Mouse (Mus musculus): ENCODE results near the gene Kank4.
"Not testable (repeated sequence)": the region's sequence is repeated elsewhere in the genome, so short reads cannot be mapped to it uniquely, and the experiment has no call there.

The Kank4 gene

DNA sequence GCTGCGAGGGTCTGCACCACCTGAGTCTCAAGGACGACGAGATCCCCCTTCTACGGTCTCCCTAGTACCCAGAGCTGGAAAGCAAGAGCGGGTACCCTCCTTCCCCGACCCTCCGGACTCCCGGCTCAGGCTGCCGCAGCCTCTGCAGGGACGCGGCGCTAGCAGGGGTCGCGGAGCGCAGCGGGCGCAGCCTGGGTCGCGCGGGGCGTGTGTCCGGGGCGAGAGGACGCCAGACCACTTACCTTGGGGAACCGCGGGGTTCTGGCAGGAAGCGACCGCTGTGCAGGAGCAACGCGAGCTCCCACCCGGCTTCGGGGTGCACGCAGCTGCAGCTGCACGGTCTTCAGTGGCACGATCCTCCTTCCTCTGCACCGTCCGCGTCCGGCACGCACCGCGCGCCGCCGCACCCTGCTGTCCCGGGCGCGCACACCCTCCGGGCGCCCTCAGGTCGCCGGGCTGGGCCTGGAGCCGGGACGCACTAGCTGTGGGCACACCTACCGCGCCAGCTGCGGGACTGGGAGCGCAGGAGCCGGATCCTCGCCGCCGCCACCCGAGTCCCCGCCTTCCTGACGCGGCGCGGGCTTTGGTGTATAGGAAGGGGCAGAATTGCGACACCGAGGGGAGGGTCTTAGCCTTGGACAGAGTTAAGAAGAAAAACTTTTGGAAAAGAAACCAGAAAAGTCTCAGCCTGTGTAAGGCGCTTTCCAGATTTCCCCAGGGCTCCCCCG is at the start of gene Kank4:
TSS of gene Kank4 (minus strand) at position 354 of the 728 bp plus-strand sequence.
- DNase-seq (ENCODE audit: low spot score) = no peak

GRCm38 (mm10) chr4:98865386-98866237 is 48.3 kb upstream of the Kank4 start:
- DNase-seq (ENCODE audit: low spot score) = no peak

DNA sequence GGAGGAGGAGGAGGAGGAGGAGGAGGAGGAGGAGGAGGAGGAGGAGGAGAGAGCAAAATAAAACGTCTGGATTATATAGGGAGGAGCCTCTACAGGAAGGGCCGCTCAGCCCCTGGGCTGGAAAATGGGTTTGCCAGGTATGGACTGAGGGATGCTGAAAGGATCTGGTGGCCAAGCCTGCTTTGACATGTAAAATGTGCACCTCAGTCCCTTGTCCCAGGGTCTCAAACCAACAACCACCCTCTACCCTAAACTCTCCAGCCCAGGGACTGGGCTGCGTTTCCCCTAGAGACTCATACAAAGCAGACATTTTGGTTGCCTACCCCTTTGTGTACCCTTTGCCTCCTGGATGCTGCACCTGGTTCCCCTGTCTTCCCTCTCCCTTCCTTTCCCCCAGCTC is 47.2 kb upstream of the Kank4 start:
- DNase-seq (ENCODE audit: low spot score) = no peak

- DNase-seq (ENCODE audit: low spot score) = no peak
Measured at GRCm38 (mm10) chr4:98864094-98864493, 46.8 kb upstream of the Kank4 start.

DNA sequence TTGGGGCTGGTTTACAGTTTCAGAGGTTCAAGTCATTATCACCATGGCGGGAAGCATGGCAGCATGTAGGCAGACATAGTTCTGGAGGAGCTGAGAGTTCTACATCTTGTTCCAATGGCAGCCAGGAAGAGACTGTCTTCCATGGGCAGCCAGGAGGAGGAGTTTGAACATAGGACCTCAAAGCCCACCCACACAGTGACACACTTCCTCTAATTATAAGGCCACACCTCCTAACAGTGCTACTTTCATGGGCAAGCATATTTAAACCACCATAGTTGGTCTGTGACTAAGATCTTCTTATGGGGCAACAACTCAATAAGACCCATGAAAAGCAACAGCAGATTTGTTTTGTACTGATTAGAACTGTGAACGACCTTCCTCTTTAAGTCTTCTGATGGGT is 46.1 kb upstream of the Kank4 start:
- DNase-seq (ENCODE audit: low spot score) = no peak

- DNase-seq (ENCODE audit: low spot score) = no peak
Measured at GRCm38 (mm10) chr4:98858151-98858855, 41.0 kb upstream of the Kank4 start.

- DNase-seq (ENCODE audit: low spot score) = no peak
Measured at GRCm38 (mm10) chr4:98857037-98857648, 39.8 kb upstream of the Kank4 start.

DNA sequence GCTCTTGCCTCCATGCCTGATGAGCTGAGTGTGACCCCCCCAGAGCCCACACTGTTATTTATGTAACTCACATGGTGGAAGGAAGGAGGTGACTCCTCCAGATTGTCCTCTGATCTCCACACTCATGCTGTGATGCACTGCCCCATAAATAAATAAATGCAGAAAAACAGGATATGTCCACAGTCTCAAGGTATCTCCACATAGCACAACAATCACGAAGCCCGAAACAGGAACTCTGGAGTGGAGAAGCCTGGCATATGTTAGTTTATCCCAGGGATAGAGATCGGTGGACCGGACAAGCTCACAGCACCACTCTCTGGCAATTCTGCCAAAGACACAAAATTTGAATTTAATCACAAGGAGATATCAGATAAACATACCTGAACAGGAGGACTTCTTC is 36.6 kb upstream of the Kank4 start:
- DNase-seq (ENCODE audit: low spot score) = no peak

- not testable (repeated sequence) for DNase-seq (ENCODE audit: low spot score)
Measured at GRCm38 (mm10) chr4:98850485-98850884, 33.1 kb upstream of the Kank4 start.

DNA sequence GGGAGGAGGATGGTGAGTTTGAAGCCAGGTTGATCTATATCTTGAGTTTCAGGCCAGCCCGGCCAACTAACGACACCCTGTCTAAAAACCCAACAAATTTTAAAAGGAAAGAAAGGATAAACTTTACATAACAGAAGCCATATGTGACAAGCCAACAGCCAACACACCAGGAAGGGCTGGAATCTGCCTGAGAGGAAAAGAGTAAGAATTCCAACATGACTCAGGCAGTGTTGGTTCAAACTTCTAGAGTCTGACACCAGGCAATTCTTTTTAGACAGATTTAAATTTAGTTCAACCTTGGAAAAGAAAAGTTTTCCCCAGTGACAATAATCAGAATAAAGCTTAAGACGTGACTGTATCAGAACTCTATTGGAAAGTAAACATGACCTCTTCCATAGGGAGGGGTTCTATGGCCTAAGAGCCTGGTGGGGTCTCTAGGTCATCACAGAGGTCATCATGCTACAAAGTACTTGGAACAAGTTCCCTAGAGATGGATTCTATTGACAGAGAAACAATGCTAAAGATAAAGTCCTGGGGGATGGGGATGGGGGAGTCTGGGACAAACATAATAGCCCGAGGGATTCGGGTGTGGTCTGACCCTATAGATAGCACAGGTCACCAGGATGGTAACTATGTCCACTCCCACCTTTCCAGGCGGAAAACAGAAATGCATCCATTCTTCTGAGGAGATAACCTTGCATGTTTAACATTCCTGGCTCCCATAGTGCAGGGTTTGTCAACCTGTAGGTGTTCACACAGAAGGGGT is 30.0 kb upstream of the Kank4 start:
- no peak for DNase-seq (ENCODE audit: low spot score)

DNA sequence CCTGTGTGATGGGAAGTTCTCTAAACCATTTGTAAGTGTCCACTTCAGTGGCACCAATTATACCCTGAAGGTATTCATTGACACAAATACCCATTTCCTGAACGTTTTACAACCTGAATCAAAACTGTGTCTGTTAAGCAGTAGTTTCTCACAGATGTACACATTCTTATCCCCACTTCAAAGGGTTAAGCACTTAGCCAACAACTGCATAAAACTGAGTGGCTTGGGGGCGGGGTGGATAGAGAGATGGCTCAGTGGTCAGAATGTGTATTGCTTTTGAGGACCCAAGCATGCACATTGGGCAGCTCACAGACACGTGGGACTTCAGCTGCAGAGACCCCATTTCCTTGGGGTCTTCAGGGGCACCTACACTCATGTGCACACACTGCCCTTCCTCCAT is 29.1 kb upstream of the Kank4 start:
- no peak for DNase-seq (ENCODE audit: low spot score)

- no peak for DNase-seq (ENCODE audit: low spot score)
Measured at GRCm38 (mm10) chr4:98845687-98846125, 28.4 kb upstream of the Kank4 start.

DNA sequence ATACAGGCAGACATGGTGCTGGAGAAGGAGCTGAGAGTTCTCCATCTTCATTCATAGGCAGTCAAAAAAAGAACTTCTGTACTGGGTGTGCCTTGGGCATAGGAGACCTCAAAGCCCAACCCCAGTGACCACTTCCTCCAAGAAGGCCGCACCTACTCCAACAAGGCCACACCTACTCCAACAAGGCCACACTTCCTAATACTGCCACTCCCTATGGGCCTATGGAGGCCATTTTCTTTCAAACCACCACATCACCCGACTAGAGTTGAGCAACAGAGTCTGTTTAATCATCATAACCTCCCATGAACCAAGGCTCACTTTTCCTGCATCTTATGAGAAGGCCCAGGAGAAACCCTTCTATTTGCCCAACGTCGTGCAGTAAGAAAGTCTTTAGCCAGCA is 27.9 kb upstream of the Kank4 start:
- DNase-seq (ENCODE audit: low spot score) = no peak

GRCm38 (mm10) chr4:98843906-98844597 is 26.7 kb upstream of the Kank4 start:
- no peak for DNase-seq (ENCODE audit: low spot score)

DNA sequence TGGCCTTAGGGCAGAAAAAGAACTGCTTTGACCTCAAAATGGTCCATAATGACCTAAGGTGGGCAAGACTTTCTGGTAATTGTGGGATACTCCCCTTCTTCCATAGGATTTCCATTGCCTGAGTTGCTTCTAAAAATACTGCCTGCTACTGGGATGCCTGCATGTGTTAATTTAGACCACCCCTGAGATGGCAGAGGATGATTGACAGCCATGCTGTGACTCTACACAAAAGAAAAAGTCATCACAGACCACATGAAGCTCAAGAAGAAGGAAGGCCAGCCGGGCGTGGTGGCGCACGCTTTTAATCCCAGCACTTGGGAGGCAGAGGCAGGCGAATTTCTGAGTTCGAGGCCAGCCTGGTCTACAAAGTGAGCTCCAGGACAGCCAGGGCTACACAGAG is 23.9 kb upstream of the Kank4 start:
- DNase-seq (ENCODE audit: low spot score) = not testable (repeated sequence)

DNA sequence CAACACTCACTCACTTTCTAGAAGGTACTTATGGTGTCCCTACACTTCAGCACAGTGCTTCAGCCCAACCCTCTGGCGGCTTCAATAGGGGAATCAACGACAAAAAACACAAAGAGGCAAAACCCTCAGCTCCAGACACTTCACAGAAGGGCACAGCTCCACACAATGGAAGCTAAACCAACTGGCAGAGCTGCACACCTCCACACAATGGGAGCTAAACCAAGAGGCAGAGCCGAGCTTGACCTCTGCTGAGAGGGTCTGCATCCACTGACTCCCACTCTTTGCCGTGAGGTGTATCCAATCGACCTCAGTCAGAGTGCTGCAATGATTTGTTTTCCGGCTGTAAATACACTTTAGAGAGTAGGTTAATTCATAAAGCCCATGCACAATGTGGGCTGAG is 23.2 kb upstream of the Kank4 start:
- no peak for DNase-seq (ENCODE audit: low spot score)

- no peak for DNase-seq (ENCODE audit: low spot score)
Measured at GRCm38 (mm10) chr4:98838913-98839312, 21.6 kb upstream of the Kank4 start.

DNA sequence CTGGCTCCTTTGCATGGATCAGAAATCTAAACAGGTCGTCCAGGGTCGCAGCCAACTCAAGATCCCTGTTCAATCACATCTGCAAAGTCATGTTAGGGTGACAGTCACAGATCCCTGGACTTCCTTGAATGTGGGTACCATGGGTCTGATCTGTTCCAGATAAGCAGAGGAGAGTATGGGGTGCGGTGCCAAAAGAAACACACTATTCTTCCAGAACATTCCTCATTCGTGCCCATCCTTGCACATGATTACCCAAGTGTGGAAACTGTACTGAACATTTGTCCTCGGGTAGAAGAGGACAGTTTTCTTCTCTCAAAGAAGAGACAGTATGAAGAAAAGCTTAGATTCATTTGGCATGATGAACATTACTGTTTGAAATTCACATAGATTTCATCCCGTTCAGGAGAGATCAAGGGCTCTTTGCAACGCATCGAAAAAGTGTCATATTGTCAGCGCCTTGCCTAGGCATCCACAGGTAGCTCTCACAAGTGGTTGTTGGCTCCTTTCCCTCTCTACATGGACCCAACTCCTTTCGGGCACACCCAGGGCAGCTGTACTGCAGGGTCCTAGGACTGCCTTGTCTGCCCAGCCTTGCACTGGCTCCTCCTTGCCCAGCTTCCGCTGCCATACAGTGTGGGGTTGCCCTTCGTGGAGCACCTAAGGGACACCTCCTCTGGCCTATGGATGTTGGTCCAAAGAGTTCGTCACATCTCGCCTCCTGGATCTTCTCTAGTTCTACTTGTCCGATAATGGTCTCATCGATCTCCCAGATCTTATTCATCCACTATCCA is 20.6 kb upstream of the Kank4 start:
- no peak for DNase-seq (ENCODE audit: low spot score)

DNA sequence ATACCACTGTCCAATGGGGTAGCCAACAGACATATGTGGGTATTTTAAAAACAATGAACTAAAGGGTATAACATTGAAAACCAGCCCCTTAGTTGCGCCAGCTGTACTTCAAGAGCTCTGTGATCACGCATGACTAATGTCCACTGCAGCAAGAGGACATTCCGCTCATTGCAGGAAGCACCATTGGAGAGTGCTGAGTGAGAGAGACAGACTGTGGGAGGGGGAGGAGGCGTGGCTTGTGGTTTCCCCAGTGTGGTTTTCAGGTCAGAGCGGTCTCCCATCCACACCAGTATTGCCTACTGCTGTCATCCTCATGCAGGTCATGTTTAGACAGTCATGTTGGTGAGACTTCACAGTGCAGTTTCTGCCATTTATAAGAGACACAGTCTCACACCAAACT is 19.2 kb upstream of the Kank4 start:
- DNase-seq (ENCODE audit: low spot score) = no peak

- no peak for DNase-seq (ENCODE audit: low spot score)
Measured at GRCm38 (mm10) chr4:98834782-98835181, 17.4 kb upstream of the Kank4 start.

Data from left cerebral cortex, adult 11 months (tissue).